Mouse (Mus musculus): Measurements from ENCODE around the gene Plcb1.

Gene Plcb1

DNA sequence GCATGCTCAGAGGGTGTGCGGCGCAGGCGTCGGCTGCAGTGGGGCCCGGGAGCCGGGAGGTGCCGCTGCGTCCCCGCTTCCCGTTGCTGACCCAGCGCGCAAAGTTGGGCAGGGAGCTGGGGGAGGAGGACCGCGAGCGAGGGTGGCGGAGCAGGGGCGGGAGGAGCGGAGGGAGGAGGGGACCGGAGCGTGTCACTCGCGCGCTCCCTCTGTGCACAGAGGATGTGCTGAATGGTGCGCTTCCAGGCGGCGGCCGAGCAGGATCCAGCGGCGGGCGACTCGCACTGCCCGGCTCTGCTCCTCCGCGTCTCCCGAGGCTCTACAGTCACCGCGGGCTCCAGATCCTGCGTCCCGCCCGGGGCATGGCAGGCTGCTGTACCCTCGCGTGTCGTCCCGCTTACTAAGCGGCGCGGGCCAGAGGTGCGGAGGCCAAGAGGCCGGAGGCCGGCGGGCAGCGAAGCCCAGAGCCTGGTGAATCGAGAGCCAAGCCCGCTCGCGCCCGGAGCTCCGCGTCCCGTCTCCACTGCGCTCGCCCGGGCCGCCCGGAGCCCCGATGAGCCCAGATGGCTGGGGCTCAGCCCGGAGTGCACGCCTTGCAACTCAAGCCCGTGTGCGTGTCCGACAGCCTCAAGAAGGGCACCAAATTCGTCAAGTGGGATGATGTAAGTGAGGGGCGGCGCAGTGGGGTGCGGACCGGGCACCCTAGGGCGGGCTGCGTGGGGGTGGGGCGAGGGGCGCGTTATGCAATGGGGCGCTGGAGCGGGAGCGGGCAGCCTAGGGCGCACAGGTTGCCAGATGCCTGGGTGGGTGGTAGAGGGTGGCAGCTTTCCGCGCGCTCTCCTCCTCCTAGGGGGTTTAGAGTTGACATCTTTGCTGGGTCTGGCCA lies at the start of gene Plcb1:
TSS of gene Plcb1 (plus strand) at position 98 of the 886 bp plus-strand sequence.
- no peak for DNase-seq (ENCODE audit: low read depth, low spot score)

DNA sequence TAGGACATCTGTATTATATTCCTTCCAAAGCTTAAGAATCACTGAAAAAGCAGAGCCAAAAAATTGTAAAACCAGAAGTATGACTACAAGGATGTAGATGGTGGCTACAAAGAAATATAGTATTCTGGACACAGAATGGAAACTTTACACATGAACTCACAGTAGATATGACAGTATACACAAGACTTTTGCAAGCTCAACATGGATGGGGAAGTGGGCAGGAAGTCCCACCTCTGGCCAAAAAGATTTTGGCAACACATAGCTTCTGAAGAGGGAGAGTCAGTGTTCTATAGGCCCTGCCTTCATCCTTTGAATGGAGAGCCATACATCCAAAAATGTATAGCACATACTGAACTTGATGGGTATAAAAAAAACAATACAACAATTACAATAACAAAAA lies 30.3 kb upstream of the Plcb1 start:
- no peak for DNase-seq (ENCODE audit: low read depth, low spot score)

DNA sequence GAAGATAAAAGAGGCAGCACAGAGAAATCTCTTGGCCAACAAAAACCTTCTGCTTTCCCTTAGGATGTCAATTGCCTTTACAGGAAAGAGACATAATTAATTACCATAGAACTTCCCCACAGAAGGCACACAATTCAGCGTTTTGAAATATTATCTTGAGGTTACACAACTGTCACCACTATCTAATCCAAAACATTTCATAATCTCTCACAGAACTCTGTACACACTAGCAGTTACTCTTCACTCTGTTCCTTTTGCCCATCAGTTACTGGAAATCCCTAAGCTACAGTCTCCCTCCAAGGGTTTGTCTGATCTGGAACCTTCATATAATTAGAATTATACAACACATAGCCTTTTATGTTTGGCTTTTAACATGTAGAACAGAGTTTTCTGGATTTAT lies 29.8 kb upstream of the Plcb1 start:
- DNase-seq (ENCODE audit: low read depth, low spot score): no peak

DNA sequence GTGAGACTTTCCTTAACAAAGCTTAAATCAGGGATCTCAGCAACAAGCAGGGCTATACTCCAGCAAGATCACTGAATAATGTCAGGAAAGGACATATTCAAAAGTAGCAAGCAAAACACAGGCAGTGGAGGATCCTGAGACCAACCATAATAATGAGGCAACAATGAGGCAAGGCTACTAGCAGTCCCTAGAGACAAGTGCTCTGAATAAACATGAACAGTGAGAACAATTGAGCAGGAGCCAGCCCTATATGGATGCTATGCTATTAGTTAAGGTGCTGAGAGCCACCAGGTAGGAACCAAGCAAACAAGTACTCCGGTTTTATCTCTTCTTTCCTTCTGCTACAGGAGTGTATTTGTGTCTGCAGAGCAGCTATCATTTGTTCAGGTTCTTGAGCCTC lies 24.8 kb upstream of the Plcb1 start:
- no peak for DNase-seq (ENCODE audit: low read depth, low spot score)

DNA sequence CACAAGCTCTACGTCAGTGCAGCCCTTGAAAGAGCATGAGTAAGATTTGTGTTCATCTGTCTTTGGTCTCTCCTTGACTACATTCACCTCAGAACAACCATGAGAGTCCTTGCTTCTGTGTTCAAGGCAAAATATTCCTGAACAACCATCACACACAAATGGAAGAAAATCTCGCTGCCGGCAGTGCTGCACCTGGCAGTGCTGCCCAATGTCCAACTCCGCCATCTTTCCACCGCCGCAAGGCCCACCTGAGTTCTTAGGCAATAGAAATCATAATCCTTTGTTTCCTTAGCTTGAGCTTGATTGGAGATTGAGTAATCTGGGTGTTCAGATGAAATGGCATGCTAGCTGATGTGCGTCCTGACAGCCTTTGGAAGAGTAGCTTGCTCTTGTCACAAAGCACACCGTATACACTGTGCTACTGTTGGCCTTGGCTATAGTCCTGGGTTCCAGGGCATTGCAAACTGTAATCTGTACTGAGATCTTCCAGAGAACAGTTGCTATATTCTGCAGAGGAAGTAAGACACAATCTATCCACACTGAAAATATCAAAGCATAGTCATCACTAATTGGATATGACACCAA lies 22.4 kb upstream of the Plcb1 start:
- no peak for DNase-seq (ENCODE audit: low read depth, low spot score)

DNA sequence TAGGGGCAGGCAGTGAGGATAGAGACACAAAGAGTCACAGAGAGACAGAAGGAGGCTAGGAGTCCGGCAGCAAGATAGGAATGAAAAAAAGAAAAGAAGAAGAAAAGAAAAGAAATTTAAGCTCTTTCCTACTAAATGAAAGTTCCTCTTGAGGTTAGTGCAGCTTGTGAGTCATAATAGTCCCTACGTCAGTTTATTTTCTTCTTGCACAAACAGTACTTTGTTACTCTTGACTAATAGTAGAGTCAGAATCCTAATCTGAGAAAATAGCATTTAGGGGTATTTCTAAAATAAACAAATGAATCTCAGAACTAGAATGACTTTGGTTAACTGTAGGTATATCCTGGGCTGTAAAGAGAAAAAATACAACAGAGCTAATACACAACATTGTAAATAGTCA lies 21.4 kb upstream of the Plcb1 start:
- no peak for DNase-seq (ENCODE audit: low read depth, low spot score)

DNA sequence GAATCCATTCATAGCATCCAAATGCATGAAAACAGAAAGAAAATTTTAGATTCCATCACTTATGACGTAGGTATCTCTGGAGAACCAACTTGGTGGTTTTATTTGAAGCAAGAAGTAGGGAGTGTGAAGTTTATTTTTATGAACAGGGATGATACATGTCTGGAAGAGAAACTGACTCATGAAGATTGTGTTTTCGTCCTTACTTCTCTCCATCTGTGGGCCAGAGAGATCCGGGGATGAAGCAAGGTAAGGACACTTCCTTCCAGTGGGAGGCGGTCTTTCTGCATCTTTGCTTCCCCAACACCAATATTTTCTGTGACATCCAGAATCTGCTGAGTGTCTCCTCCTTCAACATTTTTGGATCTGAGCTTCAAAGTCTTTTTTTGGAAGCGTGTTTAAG lies 6.0 kb upstream of the Plcb1 start:
- no peak for DNase-seq (ENCODE audit: low read depth, low spot score)

DNA sequence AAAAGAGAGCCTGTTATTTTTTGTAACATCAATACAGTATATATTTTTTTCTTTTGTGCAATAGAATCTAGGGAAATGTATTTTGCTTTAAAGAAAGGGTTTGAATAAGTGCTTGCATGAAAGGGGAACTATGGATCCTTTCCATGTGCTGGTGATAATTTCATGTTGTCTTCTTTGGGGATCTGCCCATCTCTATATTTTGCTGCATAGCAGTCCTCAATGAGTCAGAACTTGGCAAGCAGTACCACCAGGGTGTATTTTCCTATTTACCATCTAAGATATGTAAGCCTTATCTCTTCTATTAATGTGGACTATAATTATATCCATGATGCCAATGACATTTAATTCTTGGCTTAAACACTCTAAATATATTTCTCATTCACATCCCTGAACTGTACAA lies 5.6 kb upstream of the Plcb1 start:
- no peak for DNase-seq (ENCODE audit: low read depth, low spot score)

DNA sequence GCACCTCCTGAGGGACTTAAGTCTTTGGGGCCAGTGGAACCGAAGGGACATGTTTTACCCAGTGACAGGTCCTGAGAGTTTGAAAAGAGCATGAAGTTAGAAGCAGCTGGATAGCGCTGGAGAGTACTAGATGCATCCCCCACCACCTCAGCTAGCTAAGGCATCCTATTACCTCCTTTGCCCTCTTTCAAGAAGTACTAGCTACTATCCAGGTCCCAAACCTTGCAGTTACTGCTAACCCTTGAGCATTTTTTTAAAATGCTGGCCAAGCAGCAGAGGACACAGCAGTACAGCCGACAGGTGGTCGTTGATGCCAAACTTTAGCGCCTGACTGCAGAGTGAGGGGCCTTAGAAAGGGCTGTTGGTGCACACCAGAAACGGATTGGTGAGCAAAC lies 986 bp downstream of the Plcb1 start:
- no peak for DNase-seq (ENCODE audit: low read depth, low spot score)

DNA sequence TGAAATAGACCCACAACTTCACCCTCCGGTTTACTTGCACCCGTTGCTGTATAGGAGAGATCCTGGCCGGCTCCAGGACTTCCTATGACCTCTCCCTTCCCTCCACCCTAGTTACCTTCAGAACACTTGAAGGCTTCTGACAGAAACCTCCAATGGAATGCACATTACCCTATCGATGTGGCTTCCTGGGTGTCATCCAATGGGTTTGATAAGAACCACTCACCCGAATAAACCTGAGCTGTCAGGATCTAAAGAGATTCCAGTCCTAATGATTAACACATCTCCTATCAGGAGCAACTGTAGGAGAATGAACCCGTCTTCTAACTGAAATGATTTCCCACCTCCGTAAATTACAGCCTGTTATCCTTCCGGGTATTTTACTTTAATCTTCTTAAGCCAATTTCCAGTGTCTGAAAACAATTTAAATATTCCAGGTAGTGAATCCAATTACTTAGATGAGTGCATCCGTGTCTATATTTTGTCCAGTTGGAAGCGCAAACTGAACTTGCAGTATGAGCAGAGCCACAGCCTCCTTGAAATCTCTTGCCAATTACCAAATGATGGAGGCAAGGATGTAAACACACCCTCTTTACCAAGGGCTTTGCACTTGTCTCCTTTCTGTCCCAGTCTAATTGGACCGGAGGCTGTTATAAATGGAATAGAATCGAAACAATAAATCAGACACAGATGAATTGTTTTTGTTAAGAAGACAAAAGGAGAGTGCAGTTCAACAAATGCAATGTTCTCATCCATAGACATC lies 1.6 kb downstream of the Plcb1 start:
- DNase-seq (ENCODE audit: low read depth, low spot score): no peak

DNA sequence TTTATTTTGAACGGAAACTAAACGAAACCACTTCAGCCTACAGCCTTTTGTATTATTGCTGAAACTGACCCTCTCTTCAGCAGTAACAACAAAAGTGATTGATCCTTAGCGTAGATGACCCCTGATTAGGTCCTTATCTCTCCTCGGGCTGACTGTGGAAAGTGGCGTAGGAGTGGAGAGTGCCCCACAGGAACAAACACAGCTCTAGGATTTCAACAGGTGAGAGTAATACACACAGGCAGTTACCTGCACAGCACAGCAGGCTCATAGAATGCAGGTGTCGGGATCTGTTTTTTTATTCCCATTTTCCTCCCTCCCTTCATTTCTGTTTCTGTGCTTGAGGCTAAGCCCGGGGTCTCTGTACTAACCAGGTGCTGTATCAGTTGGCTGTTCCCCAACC lies 7.1 kb downstream of the Plcb1 start:
- no peak for DNase-seq (ENCODE audit: low read depth, low spot score)

DNA sequence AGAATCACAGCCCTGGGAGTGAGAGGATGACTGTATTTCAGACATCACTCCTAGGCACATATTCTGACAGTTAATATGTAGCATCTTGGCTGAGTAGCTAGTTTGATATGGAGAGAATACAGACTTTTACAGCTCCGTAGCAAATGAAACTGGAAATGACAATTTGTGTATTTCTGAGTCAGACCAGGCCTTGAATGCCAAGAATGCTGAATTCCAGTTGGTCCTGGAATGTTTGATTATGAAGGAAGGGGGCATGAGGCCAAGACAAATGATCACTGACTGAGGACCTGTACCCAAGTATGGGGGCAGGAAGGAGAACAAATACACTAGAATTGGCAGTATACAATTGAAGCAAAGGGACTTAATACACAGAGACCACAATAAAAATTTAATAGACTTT lies 14.4 kb downstream of the Plcb1 start:
- no peak for DNase-seq (ENCODE audit: low read depth, low spot score)

DNA sequence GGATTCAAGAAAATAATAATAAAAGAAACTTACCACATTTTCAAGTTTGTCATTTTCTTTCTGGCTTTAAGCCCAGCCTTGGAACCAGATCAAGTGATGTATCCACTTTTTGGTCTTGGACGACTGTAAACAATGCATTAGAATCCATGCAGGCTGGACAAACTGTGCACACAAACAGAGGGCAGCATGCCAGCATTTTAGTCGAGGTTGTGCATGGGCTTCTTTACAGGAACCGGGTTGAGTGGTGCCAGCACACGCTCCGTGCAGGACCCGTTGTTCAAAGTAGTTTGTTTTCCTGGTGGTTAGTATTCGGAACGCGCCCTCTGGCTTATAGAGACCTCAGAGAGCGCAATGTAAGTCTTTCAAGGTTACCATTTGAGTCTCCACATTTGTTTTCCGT lies 30.5 kb downstream of the Plcb1 start:
- DNase-seq (ENCODE audit: low read depth, low spot score): no peak

DNA sequence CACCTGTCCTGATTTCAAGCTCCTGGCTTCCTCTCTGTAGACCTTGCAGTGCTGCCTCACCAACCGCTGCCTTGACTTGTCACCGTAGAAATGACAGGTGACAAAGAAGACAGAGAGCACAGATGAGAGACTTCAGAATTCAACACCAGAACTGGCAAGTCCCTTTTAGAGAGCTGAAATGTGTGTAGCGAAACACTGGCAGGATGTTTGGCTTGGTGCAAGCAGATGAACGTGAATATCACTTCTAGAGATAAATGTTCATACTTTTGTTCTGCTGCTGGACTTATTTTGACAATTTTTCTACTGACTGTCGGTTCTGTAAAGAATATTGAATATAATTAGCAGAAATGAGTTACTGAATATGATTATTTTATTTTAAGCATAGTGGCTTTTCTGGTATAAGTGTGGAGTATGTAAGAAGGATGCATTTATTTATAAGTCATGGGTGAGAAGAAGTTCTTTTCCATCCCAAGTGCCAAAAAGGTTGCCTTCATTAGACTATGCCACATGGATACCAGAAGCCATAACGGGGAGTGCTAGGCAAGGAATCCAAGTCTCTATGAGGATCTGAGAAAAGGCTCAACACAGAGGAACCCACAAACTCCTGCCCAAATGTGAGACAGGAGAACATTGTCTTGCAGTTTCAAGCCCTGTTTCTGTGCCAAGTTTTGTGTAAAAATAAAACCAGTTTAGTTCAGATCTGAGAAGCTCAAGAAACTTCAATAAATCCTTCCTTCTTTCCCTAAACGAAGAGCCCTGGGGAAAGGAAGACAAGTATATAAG lies 31.4 kb downstream of the Plcb1 start:
- no peak for DNase-seq (ENCODE audit: low read depth, low spot score)

DNA sequence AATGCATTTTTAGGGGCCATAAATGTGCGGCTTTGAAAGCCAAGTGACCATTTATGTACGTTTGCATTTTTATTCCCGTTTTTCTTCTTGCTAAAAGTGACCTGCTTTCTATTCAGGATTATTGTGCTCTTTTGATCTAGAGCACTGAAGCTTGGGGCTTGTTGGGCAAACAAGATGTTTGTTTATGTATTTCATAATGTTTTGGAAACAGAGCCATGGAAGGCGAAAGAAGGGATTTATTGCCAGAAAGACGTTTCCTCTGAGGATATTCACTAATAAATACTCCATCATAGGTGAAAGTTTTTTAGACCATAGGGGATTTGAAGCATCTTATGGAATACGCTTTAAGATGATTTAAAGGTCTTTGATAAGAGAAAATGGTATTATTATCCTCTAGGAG lies 35.3 kb downstream of the Plcb1 start:
- DNase-seq (ENCODE audit: low read depth, low spot score): no peak

DNA sequence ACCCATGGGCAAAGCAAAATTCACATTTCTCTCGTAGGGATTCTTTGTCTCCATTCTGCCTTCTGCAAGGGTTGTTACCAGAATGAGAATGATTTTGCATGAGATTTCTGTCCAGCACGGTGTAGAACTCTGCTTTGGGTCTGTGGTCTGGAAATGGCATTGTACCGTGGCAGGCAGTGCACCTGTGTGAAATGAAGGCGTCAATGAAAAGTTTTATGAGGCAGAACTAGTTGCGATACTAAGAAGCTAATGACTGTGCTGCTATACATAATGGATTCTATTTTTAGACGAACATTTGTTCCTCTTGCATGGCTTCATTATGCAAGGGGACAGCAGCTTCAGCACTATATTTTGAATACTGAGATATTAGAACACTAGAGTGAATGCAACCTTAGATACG lies 39.8 kb downstream of the Plcb1 start:
- no peak for DNase-seq (ENCODE audit: low read depth, low spot score)

DNA sequence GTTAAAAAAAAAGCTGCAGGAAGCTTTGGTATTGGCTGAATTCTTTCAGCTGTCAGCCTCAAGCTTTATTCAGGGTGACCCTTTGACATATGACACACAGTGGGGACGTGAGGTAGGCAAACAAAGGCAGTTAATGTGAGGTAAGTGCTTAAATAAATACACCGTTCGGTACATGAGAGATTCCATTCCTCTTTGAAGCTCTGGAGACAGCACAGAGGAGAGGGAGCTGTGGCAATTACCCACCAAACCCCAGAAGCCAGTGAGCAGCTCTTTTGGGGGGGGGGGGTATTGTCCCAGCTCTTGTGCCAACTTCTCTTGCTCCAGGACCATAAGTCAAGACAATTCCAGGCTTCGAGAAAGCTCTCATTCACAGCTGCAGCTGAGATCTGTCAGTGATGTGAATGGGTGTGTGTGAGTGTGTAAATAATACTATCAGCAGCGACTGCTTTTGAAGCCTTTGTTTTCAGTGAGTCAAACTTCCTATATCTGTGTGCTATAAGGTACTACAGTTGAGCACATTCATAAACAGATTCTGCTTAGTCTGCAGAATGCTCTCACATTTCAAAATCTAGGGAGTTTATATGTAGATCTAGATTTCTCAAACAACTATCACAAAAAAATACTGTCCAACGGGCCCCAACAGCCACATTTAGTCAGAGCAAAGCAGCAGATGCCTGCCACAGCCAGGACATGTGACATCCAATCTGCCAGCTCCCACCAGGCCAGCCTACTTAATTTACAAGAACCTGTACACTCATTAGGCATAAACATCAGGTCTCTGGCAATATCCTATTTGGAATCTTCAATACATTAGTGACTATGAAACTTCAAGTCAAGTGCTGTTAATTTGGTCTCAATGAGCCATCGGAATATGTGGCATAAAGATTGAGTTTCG lies 40.5 kb downstream of the Plcb1 start:
- no peak for DNase-seq (ENCODE audit: low read depth, low spot score)

DNA sequence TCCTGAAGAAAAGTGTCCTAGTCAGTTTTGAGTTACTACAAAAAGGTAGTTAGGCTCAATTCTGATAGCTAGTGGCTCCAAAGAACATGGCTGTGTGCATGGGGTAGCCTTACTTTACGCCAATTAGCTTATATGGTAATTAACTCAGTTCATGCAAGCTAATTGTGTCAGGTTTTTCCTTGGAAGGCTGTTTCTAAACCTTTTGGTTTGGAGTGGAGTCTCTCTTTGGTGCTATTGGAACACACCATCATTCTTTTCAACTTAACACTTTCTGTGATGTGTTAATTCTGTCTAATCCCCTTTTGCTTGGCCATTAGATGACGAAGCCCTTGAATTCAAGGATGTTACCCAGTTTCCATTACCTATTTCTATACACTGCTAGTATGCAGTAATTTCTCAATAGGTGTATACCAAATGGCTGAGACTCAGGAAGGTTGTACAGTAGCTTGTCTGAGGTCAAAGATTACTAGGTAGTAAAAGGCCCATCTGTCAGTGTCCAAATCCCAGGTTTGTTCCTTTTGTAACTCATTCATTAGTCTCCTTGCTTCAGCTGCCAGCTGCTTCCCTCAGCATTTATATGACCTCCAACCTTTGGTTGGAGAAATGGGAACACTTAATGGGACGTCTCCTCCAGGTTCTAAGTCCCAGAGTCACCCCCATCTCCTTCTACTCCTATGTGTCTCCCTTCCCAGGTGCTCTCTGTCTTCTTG lies 42.1 kb downstream of the Plcb1 start:
- DNase-seq (ENCODE audit: low read depth, low spot score): no peak

DNA sequence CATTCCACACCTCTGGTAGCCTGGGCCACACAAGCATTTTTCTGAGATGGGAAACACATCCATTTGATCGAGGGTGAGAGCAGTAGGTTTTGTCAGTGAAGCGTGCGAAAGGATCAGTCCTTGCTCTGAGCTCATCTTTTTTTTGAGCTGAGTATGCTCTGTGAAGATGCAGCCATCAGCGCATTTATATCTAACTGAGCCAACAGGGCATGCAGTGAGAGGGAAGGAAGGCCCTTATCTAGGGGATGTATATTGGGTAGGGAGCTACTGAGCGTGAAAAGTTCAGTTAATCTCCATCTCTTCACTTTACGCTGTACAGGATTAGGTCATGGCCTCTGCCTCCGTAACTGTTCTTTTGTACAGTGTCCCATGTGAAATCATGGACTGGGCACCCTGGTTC lies 46.0 kb downstream of the Plcb1 start:
- DNase-seq (ENCODE audit: low read depth, low spot score): no peak

DNA sequence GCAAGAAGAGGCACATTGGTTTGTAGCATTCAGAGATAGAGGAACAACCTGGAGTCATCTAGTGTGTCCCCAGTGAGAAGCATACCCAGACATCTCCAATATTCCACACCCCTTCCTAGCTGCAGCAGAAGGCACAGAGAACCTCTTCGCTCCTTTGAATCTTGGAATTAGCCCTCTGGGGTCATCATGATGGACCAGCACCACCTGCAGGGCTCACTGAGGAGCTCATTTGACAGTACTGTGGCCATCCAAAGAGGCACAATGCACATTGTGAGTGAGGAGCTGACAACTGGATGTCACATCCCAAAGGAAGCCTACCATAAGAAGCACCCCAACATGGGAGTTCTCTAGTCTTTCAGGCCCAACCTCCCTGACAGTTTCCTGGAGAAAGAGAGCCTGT lies 50.2 kb downstream of the Plcb1 start:
- DNase-seq (ENCODE audit: low read depth, low spot score): no peak

All from CD4-positive, CD25-positive, alpha-beta regulatory T cell, adult 2 months (primary cell).